Mouse (Mus musculus) C2C12 (cell line): ENCODE measurements around the gene Slc30a7. TPM values are rescaled to one million over a fixed set of nuclear protein-coding genes. Genes with fewer than 3 reads are reported as not detected.

Experiments used
- H3K27me3 ChIP-seq: one replicate; pipeline ENCODE4 v1.6.1; 2011; ENCODE audit not compliant: control insufficient read depth, insufficient read depth, insufficient read length
- H3K36me3 ChIP-seq: one replicate; pipeline ENCODE4 v1.6.1; 2011; ENCODE audit not compliant: control insufficient read depth, insufficient read depth
- H3K4me3 ChIP-seq: one replicate; pipeline ENCODE4 v1.5.1; 2011; ENCODE audit warnings: mild to moderate bottlenecking, control low read depth; ENCODE audit not compliant: poor library complexity, insufficient read depth, severe bottlenecking
- H3K79me2 ChIP-seq: one replicate; pipeline ENCODE4 v1.6.1; 2011; ENCODE audit not compliant: control insufficient read depth, insufficient read depth
- H3K79me3 ChIP-seq: one replicate; pipeline ENCODE4 v1.6.1; 2011; ENCODE audit warnings: low read depth, control low read depth
- H3ac ChIP-seq: one replicate; pipeline ENCODE3; 2011; ENCODE audit warnings: low read depth; ENCODE audit not compliant: control insufficient read depth, insufficient read length
- CEBPB ChIP-seq: IDR thresholded peaks from one replicate; pipeline ENCODE4 v1.6.1; 2011; ENCODE audit warnings: low read depth, mild to moderate bottlenecking, control low read depth, moderate library complexity
- CTCF ChIP-seq: IDR thresholded peaks from one replicate; pipeline ENCODE4 v1.5.1; 2011; ENCODE audit not compliant: control insufficient read depth, insufficient read depth, insufficient read length
- FOSL1 ChIP-seq: IDR thresholded peaks from one replicate; pipeline ENCODE4 v1.8.0; 2011; ENCODE audit warnings: mild to moderate bottlenecking, low read length; ENCODE audit not compliant: poor library complexity, insufficient read depth, severe bottlenecking
- MAX ChIP-seq: IDR thresholded peaks from one replicate; pipeline ENCODE4 v1.6.1; 2011; ENCODE audit warnings: mild to moderate bottlenecking, control low read depth
- MYOD1 ChIP-seq: IDR thresholded peaks from one replicate; pipeline ENCODE4 v1.6.1; 2011; ENCODE audit warnings: low read depth; ENCODE audit not compliant: control insufficient read depth, insufficient read length
- MYOG ChIP-seq: IDR thresholded peaks from one replicate; pipeline ENCODE4 v1.6.1; 2011; ENCODE audit not compliant: control insufficient read depth, insufficient read length; ENCODE audit errors: extremely low read depth
- USF1 ChIP-seq: IDR thresholded peaks from one replicate; pipeline ENCODE4 v1.6.1; 2011; ENCODE audit warnings: low read depth, mild to moderate bottlenecking, control low read depth, moderate library complexity
- polyA plus RNA-seq: library from polyadenylated mRNA; unstranded; fragments of >200 nt; fragmentation: generic; extraction: Trizol; gene quantifications from one replicate; pipeline ENCODE4 v1.2.1, GENCODE M21; 2012; ENCODE audit warnings: missing spikeins

Gene Slc30a7
- polyA plus RNA-seq, 1 experiment = 7.9 TPM

- no peaks in the 10 kb centered on the region for H3K79me3 ChIP-seq
- TF ChIP-seq USF1 = no peak
- H3K79me2 ChIP-seq = no peaks in the 10 kb centered on the region
- peaks cover 29% of the 10 kb centered on the region for H3K36me3 ChIP-seq
- no peaks in the 10 kb centered on the region for H3K27me3 ChIP-seq
- H3ac ChIP-seq = no peak overlapping the region
- no peak overlapping the region for H3K4me3 ChIP-seq
These were observed 69.4 kb downstream of the Slc30a7 start for GRCm38 (mm10) chr3:115937807-115938206.

DNA sequence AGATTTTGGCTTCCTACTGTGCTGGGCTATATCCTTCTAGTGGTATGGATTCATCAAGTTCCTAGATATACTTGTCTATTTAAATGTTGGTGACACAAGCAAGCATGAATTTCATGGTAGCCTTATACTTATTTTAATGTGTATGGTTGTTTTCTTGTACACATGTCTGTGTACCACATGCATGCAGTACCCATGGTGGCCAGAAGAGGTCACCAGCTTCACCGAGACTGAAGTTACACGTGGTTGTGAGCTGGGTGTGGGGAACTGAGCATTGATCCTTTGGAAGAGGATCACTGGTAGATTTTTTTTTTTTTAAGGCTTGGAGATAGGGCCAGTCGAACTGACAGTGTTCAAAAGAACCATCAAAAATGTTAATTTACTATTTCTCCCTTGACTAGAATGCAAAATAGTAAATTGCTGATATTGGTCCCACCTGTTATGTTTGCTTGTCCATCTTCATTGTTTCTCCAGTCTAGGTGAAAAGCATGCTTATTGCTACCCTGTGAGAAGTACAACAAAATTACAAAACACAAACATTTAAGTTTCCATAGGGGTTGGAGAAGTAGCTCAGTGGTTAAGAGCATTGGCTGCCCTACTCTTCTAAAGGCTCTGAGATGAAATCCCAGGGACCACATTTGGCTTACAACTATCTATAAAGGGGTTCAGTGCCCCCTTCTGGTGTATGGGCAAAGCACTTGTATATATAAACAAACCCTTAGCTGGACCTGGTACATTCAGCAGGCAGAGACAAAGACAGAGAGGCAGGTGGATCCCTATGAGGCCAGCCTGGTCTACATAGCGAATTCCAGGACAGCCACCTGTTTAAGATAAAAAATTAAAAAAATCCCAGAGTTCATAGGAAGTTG lies 70.2 kb downstream of the Slc30a7 start:
- Histone ChIP-seq H3K36me3 (peaks cover 26% of the 10 kb centered on the region), H3K4me3 (no peak overlapping the region), H3K79me2 (no peaks in the 10 kb centered on the region), H3K27me3 (no peaks in the 10 kb centered on the region), H3K79me3 (no peaks in the 10 kb centered on the region), H3ac (no peak overlapping the region)
- TF ChIP-seq MAX (peak; percentile 41), FOSL1 (no peak), USF1 (no peak), CTCF (peak; percentile 40), CEBPB (no peak), MYOD1 (no peak), MYOG (no peak)

GRCm38 (mm10) chr3:115933293-115934186 lies 73.7 kb downstream of the Slc30a7 start:
- TF ChIP-seq CTCF (no peak), MYOD1 (no peak), FOSL1 (no peak), MYOG (no peak), MAX (no peak)

GRCm38 (mm10) chr3:115931701-115932100 lies 75.5 kb downstream of the Slc30a7 start:
- Histone ChIP-seq H3K36me3 (peaks cover 38% of the 10 kb centered on the region), H3K79me3 (no peaks in the 10 kb centered on the region), H3ac (no peak overlapping the region), H3K27me3 (no peaks in the 10 kb centered on the region), H3K79me2 (no peaks in the 10 kb centered on the region), H3K4me3 (no peak overlapping the region)
- no peak for TF ChIP-seq USF1
- no peak for TF ChIP-seq CTCF
- no peak for TF ChIP-seq MAX
- no peak for TF ChIP-seq FOSL1
- TF ChIP-seq CEBPB = no peak
- TF ChIP-seq MYOD1 = no peak
- no peak for TF ChIP-seq MYOG

More at GRCm38 (mm10) chr3:115933293-115934186, 73.7 kb downstream of the Slc30a7 start:
- H3K4me3 ChIP-seq = no peak overlapping the region
- H3K79me2 ChIP-seq = no peaks in the 10 kb centered on the region
- no peaks in the 10 kb centered on the region for H3K27me3 ChIP-seq
- no peaks in the 10 kb centered on the region for H3K79me3 ChIP-seq
- no peak overlapping the region for H3ac ChIP-seq
- peaks cover 25% of the 10 kb centered on the region for H3K36me3 ChIP-seq

- no peak overlapping the region for H3ac ChIP-seq
- TF ChIP-seq USF1 (no peak), FOSL1 (no peak), MYOD1 (no peak), MAX (no peak), MYOG (no peak), CEBPB (no peak), CTCF (no peak)
- H3K36me3 ChIP-seq = peaks cover 64% of the 10 kb centered on the region
- no peak overlapping the region for H3K4me3 ChIP-seq
- H3K27me3 ChIP-seq = no peaks in the 10 kb centered on the region
- no peaks in the 10 kb centered on the region for H3K79me2 ChIP-seq
- H3K79me3 ChIP-seq = no peaks in the 10 kb centered on the region
These were observed 80.7 kb downstream of the Slc30a7 start for GRCm38 (mm10) chr3:115926531-115926930.
